Mouse (Mus musculus) erythroblast, embryonic 14.5 days (primary cell): Measurements from ENCODE around the gene Narf.

Experiments used
- GATA1 ChIP-seq: IDR thresholded peaks from 2 replicates; pipeline ENCODE4 v1.6.1; 2012; ENCODE audit warnings: low read length, inconsistent platforms, mixed read lengths
- TAL1 ChIP-seq: IDR thresholded peaks from 3 replicates; pipeline ENCODE4 v1.6.1; 2012; ENCODE audit warnings: low read length, inconsistent platforms, mixed read lengths

DNA sequence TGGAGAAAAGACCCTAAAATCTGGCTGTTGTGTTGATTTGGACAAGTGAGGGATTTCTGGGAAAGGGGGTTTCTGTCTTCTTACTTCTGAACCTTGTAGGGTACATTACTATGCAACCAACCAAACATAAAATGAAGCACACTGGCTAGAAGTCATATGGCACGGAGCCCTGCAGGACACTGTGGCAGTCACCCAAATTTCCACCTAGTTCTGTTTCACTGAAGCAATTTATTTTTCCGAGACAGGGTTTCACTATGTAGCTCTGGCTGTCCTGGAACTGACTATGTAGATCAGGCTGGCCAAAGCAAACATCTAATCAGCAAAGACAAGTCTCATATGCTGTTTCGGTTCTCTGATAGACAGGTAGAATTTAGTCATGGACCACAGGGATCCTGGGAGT is 47.4 kb upstream of the Narf start:
- TF ChIP-seq GATA1, result no peak
- no peak for TF ChIP-seq TAL1
